Mouse (Mus musculus): ENCODE data around the gene Rbm47.

- TF ChIP-seq CTCF (IDR thresholded peaks at IDR 0.05; ENCODE audit: borderline replicate concordance, insufficient read depth, low read length) (no peak), POLR2A (IDR thresholded peaks at IDR 0.05; ENCODE audit: low read depth, low read length) (no peak)
These were observed 197.2 kb downstream of the Rbm47 start for GRCm38 (mm10) chr5:65975731-65976130.

All from embryonic fibroblast, embryonic 13.5 days (primary cell).